Comparison of ENCODE assay signal across 8 mouse cellular contexts in the genomic region with DNA sequence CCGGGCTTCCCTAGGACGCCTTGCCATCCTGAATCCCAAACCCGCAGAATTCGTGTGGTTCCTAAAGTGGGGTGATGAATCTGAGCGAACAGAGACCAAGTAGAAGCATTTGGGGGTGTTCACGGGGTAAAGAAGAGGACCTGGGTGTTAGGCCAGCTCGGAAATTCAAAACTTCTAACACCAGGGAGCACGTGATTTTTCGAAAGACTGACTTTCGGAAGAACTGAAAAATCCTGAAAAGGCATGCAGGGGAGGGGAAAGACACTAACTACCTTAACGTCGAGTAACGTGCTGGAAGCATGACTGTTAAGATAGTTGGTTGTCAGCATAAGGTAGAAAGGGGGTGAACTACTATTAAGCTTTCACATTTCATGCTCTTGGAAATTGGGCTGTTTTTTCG. TPM values are rescaled to one million over a fixed set of nuclear protein-coding genes. Genes with fewer than 3 reads are reported as not detected.
DNase-seq lines count a peak whose midpoint lies in the region; ATAC-seq and TF ChIP-seq lines count a peak whose summit lies in the region.

No protein-coding gene starts in this region.

- peaks cover 19% of the 10 kb centered on the region for H3K36me3 ChIP-seq in lung, embryonic 14.5 days (ENCODE audit: insufficient read depth)
- H3K36me3 ChIP-seq in embryonic facial prominence, embryonic 13.5 days, result no peaks in the 10 kb centered on the region
- H3K36me3 ChIP-seq in limb, embryonic 10.5 days, result peaks cover 5% of the 10 kb centered on the region; the same call in 1 of the 2 replicates
- no peaks in the 10 kb centered on the region for H3K36me3 ChIP-seq in neural tube, embryonic 15.5 days

- H3K9ac ChIP-seq in lung, embryonic 14.5 days, result peak overlapping the region; percentile 100
- peak overlapping the region; percentile 75 for H3K9ac ChIP-seq in embryonic facial prominence, embryonic 13.5 days
- H3K9ac ChIP-seq in neural tube, embryonic 15.5 days (replicated peaks), result peak overlapping the region; percentile 64

- no peak for DNase-seq in lung, embryonic 14.5 days
- DNase-seq in lung, postnatal 4 days, result no peak
- no peak for DNase-seq in limb, embryonic 10.5 days (ENCODE audit: low spot score)
- DNase-seq in cerebellum, adult 9-10 months, result no peak

- H3K9me3 ChIP-seq in lung, embryonic 14.5 days (ENCODE audit: low read depth, low read length), result no peaks in the 10 kb centered on the region
- no peaks in the 10 kb centered on the region for H3K9me3 ChIP-seq in embryonic facial prominence, embryonic 13.5 days
- no peaks in the 10 kb centered on the region for H3K9me3 ChIP-seq in limb, embryonic 10.5 days (replicated peaks)
- no peaks in the 10 kb centered on the region for H3K9me3 ChIP-seq in neural tube, embryonic 15.5 days (replicated peaks)

- H3K27me3 ChIP-seq in lung, embryonic 14.5 days (ENCODE audit: insufficient read depth, low read length), result no peaks in the 10 kb centered on the region
- H3K27me3 ChIP-seq in embryonic facial prominence, embryonic 13.5 days, result peaks cover 37% of the 10 kb centered on the region
- H3K27me3 ChIP-seq in limb, embryonic 10.5 days (ENCODE audit: low read depth, poor library complexity, severe bottlenecking), result peaks cover 42% of the 10 kb centered on the region
- 0 out of 2 replicates have a peak, but pooled peaks cover 5% of the 10 kb centered on the region for H3K27me3 ChIP-seq in neural tube, embryonic 15.5 days (replicated peaks)

- H3K27ac ChIP-seq in lung, embryonic 14.5 days (ENCODE audit: low read depth), result peak overlapping the region; percentile 100
- peak overlapping the region; percentile 100 for H3K27ac ChIP-seq in embryonic facial prominence, embryonic 13.5 days
- H3K27ac ChIP-seq in limb, embryonic 10.5 days, result peak overlapping the region; percentile 99
- peak overlapping the region; percentile 91 for H3K27ac ChIP-seq in neural tube, embryonic 15.5 days (replicated peaks)

- 1% methylated on average over 14 of the region's 14 CpGs for WGBS in lung, embryonic 14.5 days
- WGBS in embryonic facial prominence, embryonic 13.5 days, result under 1% methylated on average over 14 of the region's 14 CpGs
- under 1% methylated on average over 14 of the region's 14 CpGs for WGBS in limb, embryonic 10.5 days
- WGBS in neural tube, embryonic 15.5 days, result under 1% methylated on average over 14 of the region's 14 CpGs

- no peak for TF ChIP-seq CTCF in lung, embryonic 14.5 days (IDR thresholded peaks at IDR 0.05; ENCODE audit: low read depth)

- ATAC-seq in lung, embryonic 14.5 days (ENCODE audit: insufficient read depth), result no peak
- ATAC-seq in embryonic facial prominence, embryonic 13.5 days (ENCODE audit: insufficient number of reproducible peaks, insufficient read depth, low FRiP score, low TSS enrichment, low read depth), result no peak
- no peak for ATAC-seq in neural tube, embryonic 15.5 days (ENCODE audit: low FRiP score)
- ATAC-seq in megakaryocyte-erythroid progenitor cell, adult 5-6 weeks (replicated peaks; ENCODE audit: low FRiP score, low TSS enrichment, poor library complexity, severe bottlenecking), result no peak
- no peak for ATAC-seq in cerebellum, adult (ENCODE audit: insufficient number of reproducible peaks, low FRiP score, low TSS enrichment)

- H3K4me1 ChIP-seq in lung, embryonic 14.5 days (ENCODE audit: insufficient read depth), result peaks cover 14% of the 10 kb centered on the region; the same call in 1 of the 2 replicates
- H3K4me1 ChIP-seq in embryonic facial prominence, embryonic 13.5 days, result peaks cover 25% of the 10 kb centered on the region
- H3K4me1 ChIP-seq in limb, embryonic 10.5 days, result peaks cover 67% of the 10 kb centered on the region
- H3K4me1 ChIP-seq in neural tube, embryonic 15.5 days, result peaks cover 45% of the 10 kb centered on the region

- peak overlapping the region; percentile 91 for H3K4me2 ChIP-seq in lung, embryonic 14.5 days
- H3K4me2 ChIP-seq in embryonic facial prominence, embryonic 13.5 days, result peak overlapping the region; percentile 96
- H3K4me2 ChIP-seq in neural tube, embryonic 15.5 days, result peak overlapping the region; percentile 97

- peak overlapping the region; percentile 83 for H3K4me3 ChIP-seq in lung, embryonic 14.5 days (ENCODE audit: low read depth, low read length)
- H3K4me3 ChIP-seq in embryonic facial prominence, embryonic 13.5 days, result peak overlapping the region; percentile 94
- peak overlapping the region; percentile 98 for H3K4me3 ChIP-seq in limb, embryonic 10.5 days
- peak overlapping the region; percentile 76 for H3K4me3 ChIP-seq in neural tube, embryonic 15.5 days (replicated peaks)

RNA-seq across cellular contexts. Expression of a gene that starts 5.1 kb away (rescaled TPM):
- polyA plus RNA-seq in lung, embryonic 14.5 days (2014; fragmentation: Nextera tagmentation; extraction: Ambion mirVana), result 64.6 and 68.6 TPM in 2 replicates
- 30.6 and 30.8 TPM in 2 replicates for polyA plus RNA-seq in embryonic facial prominence, embryonic 13.5 days (2015; fragmentation: Nextera tagmentation; extraction: Ambion mirVana)
- polyA plus RNA-seq in limb, embryonic 10.5 days (2016; fragmentation: Nextera tagmentation; extraction: Ambion mirVana), result 18.2 and 19.0 TPM in 2 replicates
- 16.9 and 17.5 TPM in 2 replicates for polyA plus RNA-seq in neural tube, embryonic 15.5 days (2015; fragmentation: Nextera tagmentation; extraction: Ambion mirVana)
- 17.2 and 28.8 TPM in 2 replicates for total RNA-seq in megakaryocyte-erythroid progenitor cell, adult 5-6 weeks (2014; fragmentation: Nextera tagmentation)
- 13.1 and 26.9 TPM in 2 replicates for total RNA-seq in megakaryocyte-erythroid progenitor cell, adult 5-6 weeks (2017)
